25 mouse cellular contexts compared by ENCODE assay signal in the genomic region with DNA sequence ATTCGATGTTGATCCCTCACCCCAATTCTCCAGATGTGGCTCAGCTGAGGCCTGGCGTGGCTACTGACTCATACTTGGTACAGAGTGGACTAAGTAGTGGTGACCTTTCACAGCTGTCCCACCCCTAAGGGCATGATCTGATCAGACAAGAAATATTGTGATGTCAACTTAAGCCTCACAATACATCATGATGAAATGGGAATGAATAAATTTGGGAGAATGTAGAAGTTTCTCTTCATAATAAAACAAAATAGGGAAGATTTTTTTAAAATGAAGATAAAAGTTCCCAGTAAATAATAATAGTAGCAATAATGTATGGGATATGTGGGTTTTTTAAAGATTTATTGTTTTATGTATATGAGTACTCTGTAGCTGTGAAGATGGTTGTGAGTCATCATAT. TPM values are rescaled to one million over a fixed set of nuclear protein-coding genes. Genes with fewer than 3 reads are reported as not detected.
"Had no signal": no experiment of that assay in that cellular context is flagged by ENCODE, and none has a peak within 500 bp of the region (broad histone marks: within the 10 kb centered on the region; RNA-seq: fewer than 3 reads in every experiment).

TSS of gene Ubqlnl (minus strand) at position 101 of the 400 bp plus-strand sequence.

- H3K27ac ChIP-seq: neural tube, embryonic 12.5 days; neural tube, embryonic 13.5 days; neural tube, embryonic 15.5 days; stomach, embryonic 15.5 days; stomach, postnatal 0 days had no signal

- H3K36me3 ChIP-seq: neural tube, embryonic 12.5 days; neural tube, embryonic 13.5 days; neural tube, embryonic 15.5 days; stomach, embryonic 15.5 days had no signal

- H3K4me3 ChIP-seq: neural tube, embryonic 12.5 days; neural tube, embryonic 13.5 days; neural tube, embryonic 15.5 days; stomach, embryonic 15.5 days had no signal

- H3K4me1 ChIP-seq: neural tube, embryonic 12.5 days; neural tube, embryonic 13.5 days; neural tube, embryonic 15.5 days; stomach, embryonic 15.5 days had no signal

- DNase-seq: retina, postnatal 1 day; right cerebral cortex, adult 18-20 months; right cerebral cortex, postnatal 14 days; right cerebral cortex, postnatal 25 days; right cerebral cortex, postnatal 4 days; spleen, adult 18-20 months; thymus, adult 18-20 months; thymus, adult 2 months; thymus, postnatal 14 days; thymus, postnatal 25 days; thymus, postnatal 36 days; thymus, postnatal 4 days had no signal

- H3K27me3 ChIP-seq: neural tube, embryonic 12.5 days; neural tube, embryonic 13.5 days; neural tube, embryonic 15.5 days; stomach, embryonic 15.5 days had no signal

RNA-seq across cellular contexts. Expression of gene Ubqlnl, which starts in this region (rescaled TPM):
- polyA plus RNA-seq: neural tube, embryonic 11.5 days; neural tube, embryonic 12.5 days; neural tube, embryonic 13.5 days; neural tube, embryonic 14.5 days; neural tube, embryonic 15.5 days; small intestine, adult 2 months; spleen, adult 2 months; stomach, embryonic 14.5 days; stomach, embryonic 15.5 days; stomach, embryonic 16.5 days; stomach, postnatal 0 days; thymus, postnatal 0 days; urinary bladder, adult 2 months had no signal
